Mouse (Mus musculus) limb, embryonic 10.5 days (tissue): Measurements from ENCODE around the gene Cyp4f40. TPM values are rescaled to one million over a fixed set of nuclear protein-coding genes. Genes with fewer than 3 reads are reported as not detected.

Source experiments
- polyA plus RNA-seq: library from polyadenylated mRNA; unstranded; fragments of >200 nt; fragmentation: Nextera tagmentation; extraction: Ambion mirVana; gene quantifications from 2 replicates; pipeline ENCODE4 v1.2.1, GENCODE M21; 2016

Gene Cyp4f40
- polyA plus RNA-seq, 1 experiment from 2014 or later: not detected

Other genes starting within 250 kb of the Cyp4f40 start
- gene Pglyrp2, start 234.7 kb upstream of the Cyp4f40 start, polyA plus RNA-seq: not detected in 2 replicates
- gene Cyp4f39, start 206.2 kb upstream of the Cyp4f40 start, polyA plus RNA-seq: not detected in 2 replicates
- gene Cyp4f17, start 152.8 kb upstream of the Cyp4f40 start, polyA plus RNA-seq: 5.6 and 9.2 TPM in 2 replicates
- gene Cyp4f16, start 122.3 kb upstream of the Cyp4f40 start, polyA plus RNA-seq: 13.4 and 19.2 TPM in 2 replicates
- gene Cyp4f37, start 37.6 kb upstream of the Cyp4f40 start, polyA plus RNA-seq: not detected in 2 replicates
- gene Cyp4f15, start 26.7 kb downstream of the Cyp4f40 start, polyA plus RNA-seq: 0.75 and 0.98 TPM in 2 replicates
- gene Zfp871, start 129.4 kb downstream of the Cyp4f40 start, polyA plus RNA-seq: 36.7 and 46.7 TPM in 2 replicates
- gene Zfp811, start 151.0 kb downstream of the Cyp4f40 start, polyA plus RNA-seq: 2.8 and 4.4 TPM in 2 replicates
- 10.2 and 18.4 TPM in 2 replicates for gene Zfp799, start 171.4 kb downstream of the Cyp4f40 start, polyA plus RNA-seq
- gene Zfp870, start 232.7 kb downstream of the Cyp4f40 start, polyA plus RNA-seq: 6.5 and 7.6 TPM in 2 replicates